Mouse (Mus musculus) G1E (cell line): Measurements from ENCODE around the gene Klhl21.

ENCODE experiments used
- CTCF ChIP-seq: IDR thresholded peaks from 2 replicates; pipeline ENCODE4 v1.5.1; 2012; ENCODE audit warnings: low read depth, low read length, inconsistent platforms, mixed read lengths
- GATA1 ChIP-seq: IDR thresholded peaks from 2 replicates; pipeline ENCODE4 v1.6.1; 2012; ENCODE audit warnings: borderline replicate concordance, low read length, inconsistent platforms, mixed read lengths
- GATA2 ChIP-seq: IDR thresholded peaks from 2 replicates; pipeline ENCODE4 v1.6.1; 2012; ENCODE audit warnings: low read depth, low read length, inconsistent platforms, borderline replicate concordance
- POLR2AphosphoS5 ChIP-seq: IDR thresholded peaks from 2 replicates; pipeline ENCODE4 v1.6.1; 2012; ENCODE audit warnings: low read depth, low read length, inconsistent platforms; ENCODE audit not compliant: insufficient replicate concordance
- TAL1 ChIP-seq: conservative IDR thresholded peaks from 2 replicates; pipeline ENCODE4 v1.6.1; 2012; ENCODE audit warnings: low read depth, low read length, inconsistent platforms, mixed read lengths

- TF ChIP-seq CTCF (no peak), GATA1 (no peak), POLR2AphosphoS5 (no peak), TAL1 (no peak), GATA2 (no peak)
Observed at GRCm38 (mm10) chr4:151992091-151992490, 16.5 kb upstream of the Klhl21 start.
